Mouse (Mus musculus) spleen, adult 2 months (tissue): ENCODE measurements around the gene Cryaa.

Source experiments
- CTCF ChIP-seq: fragments of 200-500 bp; IDR thresholded peaks from 2 replicates; pipeline ENCODE4 v1.5.1; 2011; ENCODE audit warnings: mild to moderate bottlenecking, inconsistent platforms; ENCODE audit not compliant: insufficient read depth, insufficient read length, insufficient replicate concordance; ENCODE audit errors: extremely low read depth
- POLR2A ChIP-seq: fragments of 200-500 bp; IDR thresholded peaks from 2 replicates; pipeline ENCODE4 v1.6.1; 2011; ENCODE audit warnings: low read depth, low read length, inconsistent platforms

DNA sequence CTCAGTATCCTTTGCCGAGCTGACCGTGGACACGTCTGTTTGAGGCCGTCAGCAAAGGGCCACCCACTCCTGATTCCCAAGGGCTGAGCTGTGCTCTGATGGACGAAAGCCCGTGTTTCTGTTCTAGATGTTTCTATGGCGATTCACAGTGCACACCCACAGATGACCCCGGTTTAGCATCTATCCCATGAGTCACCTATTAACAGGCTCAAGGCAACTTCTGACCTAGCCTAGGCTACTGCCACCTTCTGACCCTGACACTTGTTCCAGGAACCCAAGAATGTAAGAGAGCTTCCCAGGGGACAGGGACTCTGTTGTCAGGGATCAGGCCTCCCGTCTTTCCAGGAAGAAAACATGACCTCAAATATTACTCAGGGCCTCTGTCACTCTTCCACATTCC, 10.5 kb downstream of the Cryaa start:
- TF ChIP-seq POLR2A = no peak
- no peak for TF ChIP-seq CTCF
